14 mouse cellular contexts compared by ENCODE assay signal in genomic region chr4:117479951-117480350, GRCm38 (mm10). TPM values are rescaled to one million over a fixed set of nuclear protein-coding genes. Genes with fewer than 3 reads are reported as not detected.
DNase-seq lines count a peak whose midpoint lies in the region; ATAC-seq and TF ChIP-seq lines count a peak whose summit lies in the region.
"Had no signal": no experiment of that assay in that cellular context is flagged by ENCODE, and none has a peak within 500 bp of the region (broad histone marks: within the 10 kb centered on the region; RNA-seq: fewer than 3 reads in every experiment).

No protein-coding gene starts in this region.

- no peak overlapping the region for H3K4me2 ChIP-seq in liver, embryonic 12.5 days
- no peak overlapping the region for H3K4me2 ChIP-seq in forebrain, embryonic 12.5 days
- H3K4me2 ChIP-seq: heart, embryonic 11.5 days; hindbrain, embryonic 15.5 days had no signal

- H3K9ac ChIP-seq in liver, embryonic 12.5 days = no peak overlapping the region
- no peak overlapping the region for H3K9ac ChIP-seq in forebrain, embryonic 12.5 days
- H3K9ac ChIP-seq: hindbrain, embryonic 15.5 days had no signal

- H3K4me3 ChIP-seq in gastrocnemius, adult 2 months = no peak overlapping the region
- no peak overlapping the region for H3K4me3 ChIP-seq in liver, embryonic 12.5 days
- no peak overlapping the region for H3K4me3 ChIP-seq in forebrain, embryonic 12.5 days (replicated peaks)
- H3K4me3 ChIP-seq: hindbrain, embryonic 15.5 days had no signal

- no peak for DNase-seq in gastrocnemius, adult 2 months
- no peak for DNase-seq in gastrocnemius, postnatal 25 days
- no peak for DNase-seq in liver
- peak; percentile 58 for DNase-seq in ES-CJ7 (ENCODE audit: low read depth, low spot score)
- DNase-seq: B cell, adult 2 months; left cerebral cortex, postnatal 4 days; spleen, adult 18-20 months had no signal

- H3K27me3 ChIP-seq in liver, embryonic 12.5 days (replicated peaks) = peaks cover 9% of the 10 kb centered on the region
- peaks cover 73% of the 10 kb centered on the region for H3K27me3 ChIP-seq in forebrain, embryonic 12.5 days

- H3K9me3 ChIP-seq in liver, embryonic 12.5 days (replicated peaks) = no peaks in the 10 kb centered on the region
- H3K9me3 ChIP-seq in forebrain, embryonic 12.5 days = no peaks in the 10 kb centered on the region
- H3K9me3 ChIP-seq: hindbrain, embryonic 15.5 days had no signal

- intact Hi-C loops in gastrocnemius, adult 2 months (cut with DNase I) = loop anchor here (10.0 kb wide), 1 partner anchor 195 kb away; no protein-coding TSS in a partner anchor

- no peak for ATAC-seq in liver, embryonic 12.5 days
- ATAC-seq in hematopoietic stem cell, adult 5-6 weeks (replicated peaks in 1 of 2; ENCODE audit: insufficient read depth in 1 of 2, low FRiP score in 2 of 2, low TSS enrichment in 1 of 2, low read depth in 1 of 2, poor library complexity in 2 of 2, severe bottlenecking in 2 of 2) = peak; percentile 18 to 24; a peak in 1 of 4 replicates
- ATAC-seq in erythroblast, adult 5-6 weeks (replicated peaks; ENCODE audit: low FRiP score, poor library complexity, severe bottlenecking) = no peak
- ATAC-seq in forebrain, embryonic 12.5 days (ENCODE audit: low FRiP score) = no peak

- 19% methylated on average over 6 of the region's 6 CpGs for WGBS in liver, embryonic 12.5 days (ENCODE audit: insufficient replicate concordance)
- WGBS in forebrain, embryonic 12.5 days = 50% methylated on average over 6 of the region's 6 CpGs

- no peaks in the 10 kb centered on the region for H3K36me3 ChIP-seq in liver, embryonic 12.5 days
- no peaks in the 10 kb centered on the region for H3K36me3 ChIP-seq in forebrain, embryonic 12.5 days (replicated peaks)
- H3K36me3 ChIP-seq: hindbrain, embryonic 15.5 days had no signal

- peaks cover 98% of the 10 kb centered on the region for H3K4me1 ChIP-seq in liver, embryonic 12.5 days
- peaks cover 34% of the 10 kb centered on the region for H3K4me1 ChIP-seq in forebrain, embryonic 12.5 days

- no peak for TF ChIP-seq CTCF in gastrocnemius, adult 2 months (IDR thresholded peaks at IDR 0.05)

- H3K27ac ChIP-seq in gastrocnemius, adult 2 months = peak overlapping the region; percentile 5; the same call in 1 of the 2 replicates
- H3K27ac ChIP-seq in liver, embryonic 12.5 days = peak overlapping the region; percentile 57; the same call in 1 of the 2 replicates
- H3K27ac ChIP-seq in forebrain, embryonic 12.5 days = no peak overlapping the region
- H3K27ac ChIP-seq: hindbrain, embryonic 15.5 days; macrophage had no signal

RNA-seq across cellular contexts. Expression of gene Rnf220, which starts 16.9 kb away (rescaled TPM):
- 10 to 100 TPM; 50.2 to 51.4 TPM for total RNA-seq in gastrocnemius, adult 2 months (2021)
- 10 to 100 TPM; 48.0 to 49.1 TPM for total RNA-seq in gastrocnemius, postnatal 25 days (2021)
- 55.5 and 55.9 TPM in 2 replicates for polyA plus RNA-seq in liver, embryonic 12.5 days (2016; fragmentation: Nextera tagmentation; extraction: Ambion mirVana)
- total RNA-seq in hematopoietic stem cell, adult 5-6 weeks (2017) = 90.9 and 127 TPM in 2 replicates
- 6.3 and 19.0 TPM in 2 replicates for total RNA-seq in erythroblast, adult 5-6 weeks (2015; ENCODE audit: low replicate concordance)
- 19.5 and 22.1 TPM in 2 replicates for total RNA-seq in erythroblast, adult 5-6 weeks (2017; ENCODE audit: low replicate concordance)
- polyA plus RNA-seq in forebrain, embryonic 12.5 days (2016; fragmentation: Nextera tagmentation; extraction: Ambion mirVana) = 116 and 118 TPM in 2 replicates

Comparison
In these comparisons a context has a peak if more than half of its experiments do, and no peak if none do; other contexts are left out.
1. ATAC-seq: peak in hematopoietic stem cell, adult 5-6 weeks (2 of 2); none in liver, embryonic 12.5 days (single experiment), erythroblast, adult 5-6 weeks (single experiment) and forebrain, embryonic 12.5 days (single experiment).